In the genomic region with DNA sequence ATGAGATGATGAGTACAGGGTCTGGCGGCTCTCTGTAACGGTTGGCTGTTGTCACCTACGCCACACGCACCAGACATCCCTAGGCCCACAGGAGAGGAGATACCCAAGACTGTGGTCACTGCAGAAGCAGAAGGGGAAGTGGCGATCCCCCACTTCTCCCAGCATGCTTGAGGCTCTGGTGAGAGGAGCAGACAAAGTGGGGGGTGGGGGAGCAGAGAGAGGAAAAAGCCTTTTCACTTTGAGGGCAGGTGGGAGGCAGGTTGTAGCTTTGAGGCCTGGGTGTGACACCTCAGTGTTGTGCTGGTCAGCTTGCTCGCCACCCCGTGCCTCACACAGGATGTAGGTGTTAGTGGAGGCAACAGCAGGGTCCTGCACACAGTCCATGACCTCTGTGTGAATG, we compare ENCODE assay signal across 17 mouse cellular contexts. TPM values are rescaled to one million over a fixed set of nuclear protein-coding genes. Genes with fewer than 3 reads are reported as not detected.
DNase-seq lines count a peak whose midpoint lies in the region; ATAC-seq lines count a peak whose summit lies in the region.
"Had no signal": no experiment of that assay in that cellular context is flagged by ENCODE, and none has a peak within 500 bp of the region (broad histone marks: within the 10 kb centered on the region; RNA-seq: fewer than 3 reads in every experiment).

No protein-coding gene starts in this region.

- H3K4me1 ChIP-seq in liver, embryonic 15.5 days (replicated peaks) = no peaks in the 10 kb centered on the region
- no peaks in the 10 kb centered on the region for H3K4me1 ChIP-seq in heart, embryonic 10.5 days
- H3K4me1 ChIP-seq: embryonic facial prominence, embryonic 12.5 days; hindbrain, embryonic 10.5 days; limb, embryonic 15.5 days had no signal

- ATAC-seq in CD4-positive, CD25-positive, alpha-beta regulatory T cell, adult 4 months = no peak
- ATAC-seq in liver, embryonic 15.5 days (ENCODE audit: insufficient read depth) = no peak
- ATAC-seq in cerebellum, adult (ENCODE audit: insufficient number of reproducible peaks, low FRiP score, low TSS enrichment) = no peak
- ATAC-seq: intestine, embryonic 16.5 days had no signal

- WGBS in liver, embryonic 15.5 days (ENCODE audit: insufficient replicate concordance) = 18% methylated on average over 7 of the region's 7 CpGs
- 71% methylated on average over 7 of the region's 7 CpGs for WGBS in heart, embryonic 10.5 days

- H3K9me3 ChIP-seq in liver, embryonic 15.5 days (replicated peaks) = no peaks in the 10 kb centered on the region
- H3K9me3 ChIP-seq in heart, embryonic 10.5 days = no peaks in the 10 kb centered on the region
- H3K9me3 ChIP-seq: embryonic facial prominence, embryonic 12.5 days; hindbrain, embryonic 10.5 days; limb, embryonic 15.5 days had no signal

- no peaks in the 10 kb centered on the region for H3K36me3 ChIP-seq in liver, embryonic 15.5 days (replicated peaks)
- H3K36me3 ChIP-seq in heart, embryonic 10.5 days = no peaks in the 10 kb centered on the region
- H3K36me3 ChIP-seq: embryonic facial prominence, embryonic 12.5 days; hindbrain, embryonic 10.5 days; limb, embryonic 15.5 days had no signal

- 0 out of 2 replicates have a peak overlapping the region, but pooled peaks have one; percentile 14 for H3K27ac ChIP-seq in liver, embryonic 15.5 days (replicated peaks)
- H3K27ac ChIP-seq in heart, embryonic 10.5 days = no peak overlapping the region
- H3K27ac ChIP-seq: embryonic facial prominence, embryonic 12.5 days; hindbrain, embryonic 10.5 days; limb, embryonic 15.5 days had no signal

- no peaks in the 10 kb centered on the region for H3K27me3 ChIP-seq in liver, embryonic 15.5 days
- no peaks in the 10 kb centered on the region for H3K27me3 ChIP-seq in heart, embryonic 10.5 days (ENCODE audit: insufficient read depth, poor library complexity, severe bottlenecking)
- H3K27me3 ChIP-seq: embryonic facial prominence, embryonic 12.5 days; limb, embryonic 15.5 days had no signal

- no peak overlapping the region for H3K4me2 ChIP-seq in liver, embryonic 15.5 days
- H3K4me2 ChIP-seq: embryonic facial prominence, embryonic 12.5 days; limb, embryonic 15.5 days had no signal

- H3K4me3 ChIP-seq in liver, embryonic 15.5 days (replicated peaks) = no peak overlapping the region
- no peak overlapping the region for H3K4me3 ChIP-seq in heart, embryonic 10.5 days
- H3K4me3 ChIP-seq: embryonic facial prominence, embryonic 12.5 days; hindbrain, embryonic 10.5 days; limb, embryonic 15.5 days had no signal

- H3K9ac ChIP-seq in liver, embryonic 15.5 days = no peak overlapping the region
- H3K9ac ChIP-seq: embryonic facial prominence, embryonic 12.5 days; limb, embryonic 15.5 days had no signal

- DNase-seq in CD4-positive, CD25-positive, alpha-beta regulatory T cell, adult 2 months (ENCODE audit: low read depth, low spot score) = peak; percentile 13
- DNase-seq in 416B (ENCODE audit: low read depth) = peak; percentile 57
- peak; percentile 62 to 69 for DNase-seq in spleen, postnatal 36 days (ENCODE audit: low spot score in 2 of 2)
- no peak for DNase-seq in embryo, embryonic 9.5 days (ENCODE audit: extremely low spot score)
- no peak for DNase-seq in heart, embryonic 10.5 days (ENCODE audit: low spot score)
- DNase-seq: cerebellum, postnatal 10 days; kidney, postnatal 36 days had no signal

RNA-seq across cellular contexts. Expression of gene Itgad, which starts 25.9 kb away (rescaled TPM):
- polyA plus RNA-seq in CD4-positive, CD25-positive, alpha-beta regulatory T cell, adult 4 months (2017; shearing (Covaris generic)) = under 1 TPM in 1 of 2 experiments, not detected in 1; 0.15 TPM
- 0.02 and 0.10 TPM in 2 replicates for polyA plus RNA-seq in liver, embryonic 15.5 days (2015; fragmentation: Nextera tagmentation; extraction: Ambion mirVana)
- polyA plus RNA-seq in heart, embryonic 10.5 days (2016; fragmentation: Nextera tagmentation; extraction: Ambion mirVana) = not detected in 2 replicates
- polyA plus RNA-seq: brain, embryonic 14.5 days; embryonic facial prominence, embryonic 12.5 days; forebrain, embryonic 11.5 days; hindbrain, embryonic 10.5 days; limb, embryonic 15.5 days; stomach, embryonic 14.5 days had no signal

RNA-seq across cellular contexts. Expression of gene Cox6a2, which starts 26.1 kb away (rescaled TPM):
- under 1 TPM in 1 of 2 experiments, not detected in 1; 0.82 TPM for polyA plus RNA-seq in CD4-positive, CD25-positive, alpha-beta regulatory T cell, adult 4 months (2017; shearing (Covaris generic))
- 3.9 and 6.8 TPM in 2 replicates for polyA plus RNA-seq in liver, embryonic 15.5 days (2015; fragmentation: Nextera tagmentation; extraction: Ambion mirVana)
- polyA plus RNA-seq in heart, embryonic 10.5 days (2016; fragmentation: Nextera tagmentation; extraction: Ambion mirVana) = 258 and 459 TPM in 2 replicates
- polyA plus RNA-seq: forebrain, embryonic 11.5 days; hindbrain, embryonic 10.5 days; stomach, embryonic 14.5 days had no signal

RNA-seq across cellular contexts. Expression of gene Itgax, which starts 50.8 kb away (rescaled TPM):
- not detected for polyA plus RNA-seq in CD4-positive, CD25-positive, alpha-beta regulatory T cell, adult 4 months (2017; shearing (Covaris generic))
- polyA plus RNA-seq in liver, embryonic 15.5 days (2015; fragmentation: Nextera tagmentation; extraction: Ambion mirVana) = 0.13 and 0.21 TPM in 2 replicates
- 0.05 and 0.10 TPM in 2 replicates for polyA plus RNA-seq in heart, embryonic 10.5 days (2016; fragmentation: Nextera tagmentation; extraction: Ambion mirVana)
- polyA plus RNA-seq: embryonic facial prominence, embryonic 12.5 days; forebrain, embryonic 11.5 days; hindbrain, embryonic 10.5 days; stomach, embryonic 14.5 days had no signal

RNA-seq across cellular contexts. Expression of gene Armc5, which starts 57.0 kb away (rescaled TPM):
- polyA plus RNA-seq in CD4-positive, CD25-positive, alpha-beta regulatory T cell, adult 4 months (2017; shearing (Covaris generic)) = 1 to 10 TPM; 3.9 to 4.1 TPM
- 6.9 and 9.0 TPM in 2 replicates for polyA plus RNA-seq in liver, embryonic 15.5 days (2015; fragmentation: Nextera tagmentation; extraction: Ambion mirVana)
- polyA plus RNA-seq in heart, embryonic 10.5 days (2016; fragmentation: Nextera tagmentation; extraction: Ambion mirVana) = 16.6 and 17.5 TPM in 2 replicates

RNA-seq across cellular contexts. Expression of gene 9130023H24Rik, which starts 57.7 kb away (rescaled TPM):
- 1 to 10 TPM; 4.8 to 5.0 TPM for polyA plus RNA-seq in CD4-positive, CD25-positive, alpha-beta regulatory T cell, adult 4 months (2017; shearing (Covaris generic))
- 1.9 and 2.4 TPM in 2 replicates for polyA plus RNA-seq in liver, embryonic 15.5 days (2015; fragmentation: Nextera tagmentation; extraction: Ambion mirVana)
- 7.1 and 7.2 TPM in 2 replicates for polyA plus RNA-seq in heart, embryonic 10.5 days (2016; fragmentation: Nextera tagmentation; extraction: Ambion mirVana)

Comparison
In these comparisons a context has a peak if more than half of its experiments do, and no peak if none do; other contexts are left out.
1. DNase-seq: peak in CD4-positive, CD25-positive, alpha-beta regulatory T cell, adult 2 months (single experiment), 416B (single experiment) and spleen, postnatal 36 days (2 of 2); none in embryo, embryonic 9.5 days (single experiment) and heart, embryonic 10.5 days (single experiment).
2. RNA of gene Cox6a2, which starts 26.1 kb away (polyA plus RNA-seq): 258 to 459 TPM in heart, embryonic 10.5 days; 3.9 to 6.8 TPM in liver, embryonic 15.5 days and 0.82 TPM in CD4-positive, CD25-positive, alpha-beta regulatory T cell, adult 4 months; every median in the first group is over 10 times any median in the second.